Mouse (Mus musculus) T-helper 1 cell (primary cell): Measurements from ENCODE around the gene Kcnv2.

Experiments
- in situ Hi-C: fragments of 300-600 bp; cut with MboI, MseI; formaldehyde crosslinking; loops from one replicate; pipeline ENCODE4 v1.15.1; 2025; ENCODE audit warnings: high pct_unique_total_duplicates

The Kcnv2 gene

GRCm38 (mm10) chr19:27363891-27364290, 41.5 kb downstream of the Kcnv2 start:
- in situ Hi-C loops: no loop called here

GRCm38 (mm10) chr19:27364521-27364931, 42.1 kb downstream of the Kcnv2 start:
- in situ Hi-C loops: no loop called here

GRCm38 (mm10) chr19:27366113-27366746, 43.8 kb downstream of the Kcnv2 start:
- in situ Hi-C loops: no loop called here

GRCm38 (mm10) chr19:27369461-27370135, 47.2 kb downstream of the Kcnv2 start:
- in situ Hi-C loops: no loop called here

- in situ Hi-C loops: no loop called here
These were observed 47.8 kb downstream of the Kcnv2 start for GRCm38 (mm10) chr19:27370174-27370573.

- in situ Hi-C loops: no loop called here
These were observed 48.4 kb downstream of the Kcnv2 start for GRCm38 (mm10) chr19:27370784-27371183.

GRCm38 (mm10) chr19:27379712-27380401, 57.5 kb downstream of the Kcnv2 start:
- in situ Hi-C loops: loop anchor here (10.0 to 25.0 kb wide), 3 partner anchors 55 to 643 kb away; partner anchors contain the start of gene Kcnv2

GRCm38 (mm10) chr19:27382131-27382530, 59.7 kb downstream of the Kcnv2 start:
- in situ Hi-C loops: loop anchor here (10.0 to 25.0 kb wide), 3 partner anchors 57 to 645 kb away; partner anchors contain the start of gene Kcnv2

GRCm38 (mm10) chr19:27383266-27383665, 60.9 kb downstream of the Kcnv2 start:
- in situ Hi-C loops: loop anchor here (10.0 to 25.0 kb wide), 3 partner anchors 58 to 646 kb away; partner anchors contain the start of gene Kcnv2

- in situ Hi-C loops: loop anchor here (5.0 to 25.0 kb wide), 4 partner anchors 61 to 648 kb away; partner anchors contain the start of gene Kcnv2
These were observed 62.9 kb downstream of the Kcnv2 start for GRCm38 (mm10) chr19:27385304-27385703.
